Mouse (Mus musculus) brain, embryonic 14.5 days (tissue): Measurements from ENCODE around the gene Rhbdd2. TPM values are rescaled to one million over a fixed set of nuclear protein-coding genes. Genes with fewer than 3 reads are reported as not detected.

Experiments
- DNase-seq: peaks from one replicate; pipeline ENCODE4 v3.0.0-alpha.2; 2011; ENCODE audit warnings: low read depth
- CTCF ChIP-seq: fragments of 200-500 bp; IDR thresholded peaks from 2 replicates; pipeline ENCODE4 v1.5.1; 2012; ENCODE audit warnings: inconsistent platforms, mild to moderate bottlenecking, moderate library complexity, borderline replicate concordance; ENCODE audit not compliant: insufficient read depth, insufficient read length; ENCODE audit errors: extremely low read depth
- POLR2A ChIP-seq: fragments of 200-500 bp; IDR thresholded peaks from 2 replicates; pipeline ENCODE4 v1.6.1; 2012; ENCODE audit warnings: mild to moderate bottlenecking, inconsistent platforms, borderline replicate concordance; ENCODE audit not compliant: poor library complexity, insufficient read depth, insufficient read length, severe bottlenecking; ENCODE audit errors: extremely low read depth
- polyA plus RNA-seq: library from polyadenylated mRNA; depleted of rRNA; stranded (reverse); fragments of >200 nt; gene quantifications from 2 replicates; pipeline ENCODE4 v1.2.3, GENCODE M21; 2012

The Rhbdd2 gene
- polyA plus RNA-seq, 1 experiment, result 64.4 TPM

DNA sequence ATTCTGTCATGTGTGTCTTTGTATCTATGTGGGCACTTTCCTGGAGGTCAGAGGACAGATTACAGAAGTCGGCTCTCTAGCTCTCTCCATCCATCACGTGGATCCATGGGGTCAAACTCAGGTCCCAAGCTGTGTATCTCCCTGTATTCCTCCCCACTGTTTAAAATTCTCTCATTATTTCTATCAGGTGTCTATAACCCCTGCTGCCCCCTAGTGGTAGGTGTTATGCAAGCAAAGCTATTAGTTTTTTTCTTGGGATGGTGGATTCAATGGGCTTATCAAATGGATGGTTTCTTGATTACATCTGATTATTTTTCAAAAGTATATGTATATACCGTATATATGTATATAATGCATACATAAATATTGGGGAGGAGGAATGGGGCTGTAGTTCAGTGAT lies 1.8 kb upstream of the Rhbdd2 start:
- TF ChIP-seq POLR2A (no peak), CTCF (peak; percentile 28; the same call in 1 of the 2 replicates)
- peak; percentile 70 for DNase-seq

DNA sequence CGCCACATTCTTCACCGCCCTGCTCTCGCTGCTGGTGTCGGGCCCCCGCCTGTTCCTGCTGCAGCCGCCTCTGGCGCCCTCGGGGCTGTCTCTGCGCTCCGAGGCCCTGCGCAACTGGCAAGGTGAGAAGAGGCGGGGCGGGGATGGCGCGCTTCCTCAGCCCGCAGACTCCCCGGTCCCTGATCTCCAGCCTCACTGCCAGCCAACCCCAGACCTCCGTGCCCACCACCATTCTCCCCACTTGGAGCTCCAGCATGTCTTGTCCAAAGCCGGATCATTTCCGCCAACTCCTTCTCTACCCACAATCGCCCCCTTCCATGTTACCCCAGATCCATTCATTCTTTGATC lies 353 bp downstream of the Rhbdd2 start:
- TF ChIP-seq CTCF, result no peak
- no peak for TF ChIP-seq POLR2A
- DNase-seq, result no peak

DNA sequence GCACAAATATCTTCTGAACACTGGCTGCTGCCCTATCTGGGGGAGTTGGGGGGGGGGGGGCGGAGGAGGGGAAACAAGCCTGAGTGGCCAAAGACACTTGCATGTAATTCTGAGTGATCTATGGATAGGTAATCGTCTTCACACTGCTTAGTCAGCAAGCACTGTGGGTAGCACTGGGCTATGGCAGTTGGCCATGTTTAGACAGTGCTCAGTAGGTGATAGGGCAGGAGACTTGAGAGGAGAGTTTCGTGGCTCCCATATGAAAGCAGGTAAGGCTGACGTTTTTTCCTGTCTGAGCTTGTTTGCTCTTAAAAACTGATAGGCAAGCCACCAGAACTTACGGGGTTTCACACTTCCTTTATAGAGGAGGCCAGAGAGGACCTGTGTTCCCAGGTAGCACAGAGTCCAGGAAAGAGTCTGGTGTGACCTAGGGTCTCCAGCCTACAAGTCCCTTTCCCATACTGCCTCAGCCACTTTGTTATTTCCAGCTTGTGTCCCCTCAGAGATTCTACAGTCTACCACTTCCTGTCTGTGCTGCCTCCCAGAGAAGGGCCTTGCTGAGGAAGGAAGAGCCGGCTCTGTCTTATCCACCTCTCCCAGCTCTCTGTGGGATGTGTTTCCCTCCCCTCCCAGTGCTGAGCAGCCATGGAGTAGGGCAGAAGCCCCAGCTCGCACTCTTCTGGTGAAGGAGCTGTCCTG lies 7.5 kb downstream of the Rhbdd2 start:
- no peak for DNase-seq
- TF ChIP-seq CTCF, result no peak
- no peak for TF ChIP-seq POLR2A

DNA sequence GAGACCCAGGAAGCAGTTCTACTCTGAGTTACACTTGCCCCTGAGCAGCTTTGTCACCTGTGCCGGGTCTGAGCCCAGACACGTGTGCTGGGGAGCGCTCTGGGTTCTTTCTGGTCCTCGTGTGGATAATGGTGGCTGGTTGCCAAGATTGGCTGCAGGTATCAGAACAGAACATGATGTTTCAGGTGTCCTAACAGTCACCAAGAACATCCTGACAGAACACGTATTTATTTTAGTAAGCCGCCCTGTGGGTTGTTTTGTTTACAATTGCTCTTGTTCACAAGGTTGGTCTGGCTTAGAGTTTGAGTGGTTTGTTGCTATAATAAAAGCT lies 8.0 kb downstream of the Rhbdd2 start:
- DNase-seq, result no peak
- TF ChIP-seq CTCF (no peak), POLR2A (no peak)

DNA sequence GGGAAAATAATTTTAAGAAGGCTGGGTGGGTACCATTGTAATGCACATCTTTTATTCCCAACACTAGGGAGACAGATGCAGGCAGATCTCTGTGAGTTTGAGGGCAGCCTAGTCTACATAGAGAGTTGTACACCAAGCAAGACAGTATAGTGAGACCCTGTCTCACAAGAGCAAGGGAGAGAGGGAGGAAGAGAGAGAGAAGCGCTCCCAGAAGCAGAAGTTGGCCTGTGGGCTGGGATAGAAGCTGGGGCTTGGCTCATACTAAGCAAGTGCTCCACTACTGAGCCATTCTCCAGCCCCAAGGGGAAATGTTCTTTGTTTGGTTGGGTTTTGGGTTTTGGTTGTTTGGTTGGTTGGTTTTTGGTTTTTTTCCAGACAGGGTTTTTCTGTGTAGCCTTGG lies 8.6 kb downstream of the Rhbdd2 start:
- DNase-seq, result no peak

DNA sequence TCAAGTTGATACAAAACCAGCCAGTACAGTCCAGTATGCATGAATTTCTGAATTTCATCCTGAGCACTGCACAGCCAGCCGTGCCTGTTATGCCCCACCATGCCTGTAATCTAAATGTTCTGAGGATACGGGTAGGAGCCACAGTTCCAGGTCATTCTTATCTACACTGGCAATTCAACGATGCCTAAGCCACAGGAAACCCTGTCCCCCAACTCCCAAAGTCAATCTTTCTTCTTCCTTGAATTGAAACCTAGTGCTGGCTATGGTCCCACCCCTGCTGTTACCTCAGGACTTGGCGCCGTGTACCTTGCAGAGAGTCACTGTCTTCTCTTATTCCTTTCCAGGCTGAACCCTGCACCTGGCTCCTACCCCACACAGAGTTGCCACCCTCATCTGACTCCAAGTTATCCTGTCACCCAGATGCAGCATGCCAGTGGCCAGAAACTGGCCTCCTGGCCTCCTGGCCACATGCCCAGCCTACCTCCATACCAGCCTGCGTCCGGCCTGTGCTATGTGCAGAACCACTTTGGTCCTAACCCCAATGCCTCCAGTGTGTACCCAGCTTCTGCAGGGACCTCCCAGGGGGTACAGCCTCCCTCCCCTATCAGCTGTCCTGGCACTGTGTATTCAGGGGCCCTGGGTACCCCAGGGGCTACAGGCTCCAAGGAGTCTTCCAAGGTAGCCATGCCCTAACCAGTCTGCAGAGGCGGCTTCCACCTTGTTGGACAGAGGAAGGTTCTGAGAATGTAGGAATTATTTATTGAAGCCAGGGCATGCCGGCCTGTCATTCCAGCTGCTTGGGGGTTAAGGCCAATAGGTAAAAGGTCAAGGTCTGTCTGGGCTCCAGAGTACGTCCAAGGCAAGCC lies 10.5 kb downstream of the Rhbdd2 start:
- TF ChIP-seq POLR2A, result no peak
- TF ChIP-seq CTCF, result no peak
- no peak for DNase-seq

More for the DNA sequence above, 8.6 kb downstream of the Rhbdd2 start:
- TF ChIP-seq POLR2A (no peak), CTCF (no peak)

DNA sequence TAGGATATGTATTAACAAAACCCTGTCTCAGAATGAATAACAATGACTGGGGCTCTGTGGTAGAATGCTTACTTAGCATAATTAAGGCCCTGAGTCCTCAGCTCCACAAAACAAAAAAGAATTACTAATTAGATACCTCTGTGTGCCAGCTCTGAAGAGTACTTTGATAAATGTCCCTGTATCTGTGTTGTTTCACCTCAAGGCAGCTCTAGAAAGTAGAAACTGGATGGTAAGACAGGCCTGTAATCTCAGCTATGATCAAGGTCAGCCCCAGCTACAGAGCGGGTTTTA lies 11.1 kb downstream of the Rhbdd2 start:
- TF ChIP-seq POLR2A (no peak), CTCF (no peak)
- no peak for DNase-seq

DNA sequence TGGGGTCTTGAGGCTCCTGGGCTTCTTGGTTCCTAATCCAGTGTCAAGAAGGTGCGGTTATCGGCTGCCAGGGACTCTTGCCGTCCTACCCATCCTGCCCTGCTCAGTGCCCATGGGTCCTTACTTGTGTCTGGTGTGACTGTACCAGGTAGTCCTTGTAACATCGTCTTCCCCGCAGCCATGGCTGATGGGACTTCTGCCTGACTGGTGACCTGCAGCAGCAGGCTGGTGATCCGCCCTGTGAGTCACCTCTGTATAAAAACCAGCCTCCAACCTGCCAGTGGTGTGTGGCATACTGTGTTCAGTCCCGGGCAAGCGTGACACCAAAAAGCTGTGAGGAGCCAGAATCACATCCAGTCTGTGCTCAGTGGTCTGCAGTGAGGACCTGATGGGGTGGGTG lies 11.5 kb downstream of the Rhbdd2 start:
- no peak for DNase-seq
- no peak for TF ChIP-seq CTCF
- no peak for TF ChIP-seq POLR2A

DNA sequence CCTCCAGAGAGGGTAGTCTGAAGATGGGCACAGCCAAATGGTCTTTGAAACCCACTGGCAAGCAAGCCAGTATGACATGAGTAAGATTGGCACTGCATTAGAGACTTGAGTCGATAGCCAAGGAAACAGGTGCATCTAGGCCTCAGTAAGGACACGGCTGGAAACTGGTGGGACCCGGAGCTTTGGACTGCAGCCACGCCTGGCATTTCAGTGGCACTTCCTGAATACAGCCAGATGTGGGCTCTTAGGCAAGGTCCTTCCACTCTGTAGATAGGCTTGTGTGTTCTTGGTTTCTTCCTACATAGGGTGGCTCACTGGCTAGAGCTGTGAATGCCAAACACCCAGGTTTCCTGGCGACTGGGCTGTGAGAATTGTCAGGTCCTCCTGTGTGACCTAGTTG lies 12.9 kb downstream of the Rhbdd2 start:
- DNase-seq, result no peak
- no peak for TF ChIP-seq CTCF
- TF ChIP-seq POLR2A, result no peak

DNA sequence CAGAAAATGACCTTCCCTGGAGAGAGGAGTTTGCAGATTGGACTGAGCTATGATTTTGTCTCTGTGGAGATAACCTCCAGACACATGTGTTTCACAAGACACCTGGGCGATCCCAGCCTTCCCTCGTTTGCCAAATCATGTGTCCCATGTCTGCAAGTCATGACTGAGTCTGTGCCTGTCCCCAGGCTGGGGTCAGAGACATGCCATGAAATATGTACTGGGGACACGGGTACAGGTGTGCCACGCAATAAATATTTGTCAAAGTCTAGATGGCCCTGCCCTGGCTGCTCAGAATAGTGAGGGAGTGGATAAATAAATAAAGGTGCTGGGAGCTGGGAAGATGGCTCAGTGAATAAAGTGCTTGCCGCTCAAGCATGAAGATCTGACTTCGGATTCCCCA lies 13.6 kb downstream of the Rhbdd2 start:
- no peak for DNase-seq
- TF ChIP-seq CTCF, result no peak
- no peak for TF ChIP-seq POLR2A

DNA sequence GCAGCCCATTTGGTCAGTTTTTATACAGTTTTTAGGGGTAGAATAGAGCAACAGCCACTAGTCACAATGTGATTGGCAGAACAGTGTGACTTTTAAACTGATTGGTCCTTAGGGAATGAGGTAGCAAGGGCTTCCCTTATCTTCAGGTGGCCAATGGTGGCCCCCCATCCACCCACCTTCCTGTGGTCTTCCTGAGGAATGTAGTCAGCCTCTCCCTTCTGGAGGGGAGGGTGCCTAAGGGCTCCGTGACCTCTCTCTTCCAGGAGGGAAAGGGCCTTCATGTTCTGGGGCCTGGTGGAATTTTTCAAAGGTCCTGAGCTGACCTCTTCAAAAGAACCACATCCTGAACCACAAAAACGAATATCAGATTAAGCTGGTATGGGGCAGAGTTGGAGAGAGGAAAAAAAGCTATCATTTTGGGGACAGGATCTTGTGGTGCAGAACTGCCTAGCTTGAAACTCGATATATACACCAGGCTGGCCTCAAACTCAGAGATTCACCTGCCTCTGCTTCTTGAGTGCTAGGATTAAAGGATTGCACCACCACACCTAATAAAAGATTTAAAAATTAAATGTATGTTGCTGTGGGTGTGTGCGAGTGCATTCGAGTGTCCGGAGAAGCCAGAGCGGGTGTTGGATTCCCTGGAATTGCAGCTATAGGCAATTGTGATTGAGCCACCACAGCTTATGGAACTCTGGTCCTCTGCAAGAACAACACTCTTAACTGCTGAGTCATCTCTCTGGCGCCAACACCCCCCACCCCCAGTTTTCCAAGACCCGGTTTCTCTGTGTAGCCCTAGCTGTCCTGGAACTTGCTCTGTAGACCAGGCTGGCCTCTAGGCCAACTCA lies 16.3 kb downstream of the Rhbdd2 start:
- TF ChIP-seq CTCF, result no peak
- TF ChIP-seq POLR2A, result no peak
- DNase-seq, result no peak
